Mouse (Mus musculus): Measurements from ENCODE around the gene Cpne5.

DNA sequence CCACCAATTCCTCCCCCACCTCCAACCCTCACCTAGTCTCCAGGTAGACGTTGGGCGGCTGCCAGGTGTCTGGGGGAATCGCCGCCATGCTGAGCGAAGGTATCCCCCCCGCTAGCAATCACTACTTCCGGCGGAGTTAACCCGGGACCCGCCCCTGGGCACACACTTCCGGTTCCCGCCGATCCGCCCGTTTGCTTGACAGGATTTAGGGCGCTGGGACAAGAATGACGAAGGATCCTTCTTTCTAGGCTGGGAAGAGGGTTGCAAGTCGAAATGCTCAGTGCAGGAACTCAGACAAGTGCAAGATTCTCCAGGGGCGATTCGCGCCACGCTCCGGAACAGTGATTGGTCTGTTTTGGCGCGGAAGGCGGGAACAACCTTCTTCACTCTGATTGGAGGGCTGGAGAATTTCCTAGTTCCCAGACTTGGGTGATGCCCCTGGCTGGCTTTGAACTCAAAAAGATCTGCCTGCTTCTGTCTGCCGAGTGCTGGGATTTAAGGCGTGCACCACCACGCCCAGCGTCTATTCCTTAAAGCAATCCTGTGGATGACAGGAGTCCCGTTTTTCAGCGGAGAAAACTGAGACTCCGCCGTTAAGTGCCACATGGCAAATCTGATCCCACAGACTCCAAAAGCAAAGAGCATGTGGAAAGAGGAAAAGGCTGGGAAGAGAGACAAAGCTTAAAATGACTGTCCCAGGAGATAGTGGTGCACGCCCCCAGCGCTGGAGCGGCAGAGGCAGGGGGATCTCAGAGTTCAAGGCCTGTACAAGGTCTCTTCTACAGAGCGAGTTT, 26.1 kb upstream of the Cpne5 start, which contains the start of gene Ppil1:
- TF ChIP-seq CTCF (IDR thresholded peaks at IDR 0.05; ENCODE audit: low read depth, low read length) (no peak), POLR2A (IDR thresholded peaks at IDR 0.05; ENCODE audit: borderline replicate concordance, low read depth, low read length) (no peak)

Data from bone marrow macrophage, adult 2 months (primary cell).